Mouse (Mus musculus) right cerebral cortex, adult 2 months (tissue): ENCODE results near the gene Fbxw9.

Source experiments
- DNase-seq, 2 experiments: peaks; one replicate each; pipeline ENCODE4 v3.0.0; 2021 to 2022; ENCODE audit warnings: low spot score in 2 of 2

The Fbxw9 gene

DNA sequence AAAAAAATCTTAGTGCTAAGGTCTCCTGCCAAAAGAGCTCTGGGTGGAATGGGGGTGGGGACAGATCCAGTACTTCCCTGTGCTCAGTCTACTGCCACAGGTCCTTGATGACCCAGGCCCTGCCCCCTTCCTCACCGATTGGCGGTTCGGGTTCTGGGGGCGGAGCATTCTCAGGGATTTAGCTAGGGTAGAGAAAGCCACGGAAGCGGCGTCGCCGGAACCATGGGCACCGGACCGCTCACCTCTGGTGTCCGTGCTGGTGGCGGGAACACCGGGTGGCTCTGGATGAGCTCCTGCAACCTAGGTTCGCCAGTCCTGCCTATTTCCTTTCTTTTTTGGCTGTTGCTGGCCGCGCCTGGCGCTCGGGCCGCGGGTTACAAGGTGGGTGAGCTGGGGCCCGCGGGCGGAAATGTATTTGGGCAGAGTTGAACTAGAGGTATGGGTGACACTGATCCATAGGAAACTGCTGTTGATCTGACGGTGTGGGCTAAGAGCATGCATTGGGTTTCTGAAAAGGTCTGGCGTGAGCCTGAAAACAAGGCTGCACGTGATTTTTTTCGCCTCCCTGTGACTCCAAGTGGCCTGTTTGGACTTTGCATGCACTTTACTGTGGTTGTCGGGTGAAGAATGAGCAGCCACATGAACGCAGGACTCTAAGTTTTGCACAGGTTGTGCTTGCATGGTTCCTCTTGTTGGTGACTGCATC lies 23.4 kb downstream of the Fbxw9 start, which contains the start of gene Man2b1:
TSS of gene Man2b1 (plus strand) at position 163 of the 706 bp plus-strand sequence.
- peak; percentile 90 to 91 for DNase-seq

DNA sequence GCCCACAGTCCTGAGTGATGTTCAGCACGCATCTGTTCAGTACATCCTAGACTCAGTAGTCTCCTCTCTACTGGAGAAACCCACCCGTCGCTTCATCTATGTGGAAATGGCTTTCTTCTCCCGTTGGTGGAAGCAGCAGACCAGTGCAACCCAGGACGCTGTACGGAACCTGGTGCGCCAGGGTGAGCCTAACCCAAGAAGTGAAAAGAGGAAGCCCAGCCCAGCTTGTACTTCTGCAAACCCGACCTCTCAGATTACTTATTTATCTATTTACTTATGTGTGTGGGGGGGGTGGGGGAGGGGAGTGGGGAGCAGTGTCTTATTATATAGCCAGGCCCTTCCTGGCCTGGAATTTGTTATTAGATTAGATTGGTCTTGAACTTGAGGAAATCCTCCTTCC lies 24.8 kb downstream of the Fbxw9 start:
- DNase-seq, result no peak

DNA sequence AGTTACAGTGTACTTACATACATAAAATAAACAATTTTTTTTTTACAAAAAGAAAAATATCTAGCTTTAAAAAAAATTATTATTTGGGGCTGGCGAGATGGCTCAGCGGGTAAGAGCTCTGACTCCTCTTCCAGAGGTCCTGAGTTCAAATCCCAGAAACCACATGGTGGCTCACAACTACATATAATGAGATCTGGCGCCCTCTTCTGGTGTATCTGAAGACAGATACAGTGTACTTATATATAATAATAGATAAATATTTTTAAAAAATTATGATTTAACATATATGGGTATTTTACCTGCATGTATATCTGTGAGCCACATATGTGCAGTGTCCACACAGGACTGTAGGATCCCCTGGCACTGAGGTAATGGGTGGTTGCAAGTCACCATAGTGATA lies 26.4 kb downstream of the Fbxw9 start:
- no peak for DNase-seq

DNA sequence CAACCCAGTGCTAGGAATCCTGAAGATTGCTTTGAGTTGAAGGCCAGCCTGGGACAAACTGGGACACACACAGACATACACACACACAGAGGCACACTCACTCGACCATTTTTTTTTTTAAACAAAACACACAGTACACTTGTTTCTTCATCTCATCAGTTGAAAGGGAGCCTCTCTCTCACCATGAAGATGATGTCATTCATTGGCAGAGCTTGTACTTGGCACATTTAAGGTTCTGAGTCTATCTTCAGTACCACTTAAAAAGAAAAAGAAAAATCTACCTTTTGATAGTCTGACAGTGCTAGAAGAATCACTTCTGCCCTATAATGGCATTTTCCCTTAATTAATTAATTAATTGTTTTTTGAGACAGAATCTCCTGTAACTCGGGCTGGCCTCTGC lies 28.9 kb downstream of the Fbxw9 start:
- no peak for DNase-seq

DNA sequence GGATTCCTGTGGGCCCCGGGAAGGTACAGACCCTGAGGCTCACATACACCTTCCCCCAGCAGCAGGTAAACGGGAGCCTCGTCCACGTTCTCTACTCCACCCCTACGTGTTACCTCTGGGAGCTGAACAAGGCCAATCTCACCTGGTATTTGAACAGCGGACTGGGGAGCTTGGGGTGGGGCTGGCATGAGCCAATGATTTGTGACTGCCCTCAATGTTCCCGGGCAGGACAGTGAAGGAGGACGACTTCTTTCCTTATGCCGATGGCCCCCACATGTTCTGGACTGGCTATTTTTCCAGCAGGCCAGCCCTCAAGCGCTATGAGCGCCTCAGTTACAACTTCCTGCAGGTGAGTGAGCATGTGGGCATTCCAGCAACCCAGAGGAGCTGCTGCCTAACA lies 31.0 kb downstream of the Fbxw9 start:
- DNase-seq, result no peak

DNA sequence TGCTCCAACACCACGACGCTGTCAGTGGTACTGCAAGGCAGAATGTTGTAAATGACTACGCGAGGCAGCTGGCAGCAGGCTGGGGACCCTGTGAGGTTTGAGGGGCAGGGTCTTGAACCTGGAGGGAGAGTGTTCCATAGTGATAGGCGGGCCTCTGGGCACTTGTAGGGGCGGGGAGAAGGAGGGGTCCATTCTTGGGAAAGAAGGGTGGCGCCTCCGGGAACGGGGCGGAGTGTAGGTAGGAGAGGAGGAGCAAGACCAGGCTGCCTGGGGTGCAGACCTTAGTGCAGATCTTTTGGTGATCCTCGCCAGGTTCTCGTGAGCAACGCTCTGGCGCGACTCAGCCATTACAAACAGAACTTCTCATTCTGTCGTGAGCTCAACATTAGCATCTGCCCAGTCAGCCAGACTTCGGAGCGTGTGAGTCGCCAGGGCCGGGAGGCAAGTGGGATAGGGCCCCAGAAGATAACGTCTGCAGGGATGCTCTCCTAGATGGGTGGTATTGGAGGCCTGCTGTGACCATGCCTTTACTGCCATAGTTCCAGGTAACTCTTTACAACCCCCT lies 31.8 kb downstream of the Fbxw9 start:
- no peak for DNase-seq

DNA sequence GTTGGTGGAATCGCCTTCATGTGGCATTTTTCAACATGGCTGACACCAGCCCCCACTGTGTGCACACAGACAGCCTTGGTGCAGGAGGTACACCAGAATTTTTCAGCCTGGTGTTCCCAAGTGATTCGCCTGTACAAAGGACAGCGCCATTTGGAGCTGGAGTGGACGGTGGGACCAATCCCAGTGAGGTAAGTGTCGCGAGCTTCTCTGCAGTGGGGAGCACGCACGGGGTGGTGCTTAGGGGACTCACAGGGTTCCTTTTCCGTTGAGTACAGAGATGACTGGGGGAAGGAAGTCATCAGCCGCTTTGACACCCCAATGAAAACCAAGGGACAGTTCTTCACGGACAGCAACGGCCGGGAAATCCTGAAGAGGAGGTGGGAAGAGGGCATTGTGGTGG lies 35.2 kb downstream of the Fbxw9 start:
- DNase-seq, result no peak

DNA sequence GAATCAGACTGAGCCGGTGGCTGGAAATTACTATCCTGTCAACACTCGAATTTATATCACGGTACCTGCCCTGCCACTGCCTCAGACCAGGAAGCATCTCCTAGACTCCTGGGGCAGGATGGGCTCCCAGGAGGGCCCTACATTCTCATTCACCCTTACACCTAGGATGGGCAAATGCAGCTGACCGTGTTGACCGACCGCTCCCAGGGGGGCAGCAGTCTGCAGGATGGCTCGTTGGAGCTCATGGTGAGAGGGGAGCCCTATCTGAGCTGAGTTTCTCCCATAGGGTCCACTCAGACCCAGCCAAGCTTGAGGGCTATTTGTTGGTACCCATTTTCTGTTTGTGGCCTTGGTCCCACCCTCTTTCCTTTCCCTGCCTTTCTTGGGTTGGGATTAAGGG lies 35.7 kb downstream of the Fbxw9 start:
- no peak for DNase-seq

DNA sequence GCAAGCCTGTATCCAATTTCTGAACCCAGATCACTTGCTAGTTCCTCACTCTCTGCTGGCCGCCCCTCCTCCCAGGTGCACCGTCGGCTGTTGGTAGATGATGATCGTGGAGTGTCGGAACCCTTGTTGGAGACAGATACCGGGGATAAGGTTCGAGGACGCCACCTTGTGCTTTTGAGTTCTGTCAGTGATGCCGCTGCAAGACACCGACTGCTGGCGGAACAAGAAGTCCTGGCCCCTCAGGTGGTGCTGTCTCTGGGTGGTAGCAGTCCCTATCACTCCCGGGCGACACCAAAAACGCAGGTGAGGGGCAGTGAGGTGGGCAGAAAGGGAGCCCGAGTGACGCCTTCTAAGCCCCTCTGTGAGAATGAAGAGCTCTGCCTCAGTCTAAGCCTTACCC lies 36.3 kb downstream of the Fbxw9 start:
- no peak for DNase-seq

DNA sequence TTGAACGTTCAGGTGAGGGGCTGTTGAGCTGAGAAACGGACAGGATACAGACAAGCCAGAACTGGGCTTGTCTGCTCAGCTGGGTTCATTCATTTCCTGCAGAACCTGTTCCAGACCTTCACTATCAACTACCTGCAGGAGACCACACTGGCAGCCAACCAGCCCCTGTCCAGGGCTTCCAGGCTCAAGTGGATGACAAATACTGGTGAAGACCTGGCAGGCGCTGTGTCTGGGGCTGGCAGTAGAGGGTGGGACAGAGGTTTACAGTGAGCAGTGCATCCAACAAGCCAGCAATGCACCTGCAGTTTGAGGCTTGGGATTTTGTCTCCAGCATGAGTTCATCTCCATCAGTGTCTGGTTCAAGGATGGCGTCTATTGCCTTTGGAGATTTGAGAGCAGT lies 37.0 kb downstream of the Fbxw9 start:
- no peak for DNase-seq

DNA sequence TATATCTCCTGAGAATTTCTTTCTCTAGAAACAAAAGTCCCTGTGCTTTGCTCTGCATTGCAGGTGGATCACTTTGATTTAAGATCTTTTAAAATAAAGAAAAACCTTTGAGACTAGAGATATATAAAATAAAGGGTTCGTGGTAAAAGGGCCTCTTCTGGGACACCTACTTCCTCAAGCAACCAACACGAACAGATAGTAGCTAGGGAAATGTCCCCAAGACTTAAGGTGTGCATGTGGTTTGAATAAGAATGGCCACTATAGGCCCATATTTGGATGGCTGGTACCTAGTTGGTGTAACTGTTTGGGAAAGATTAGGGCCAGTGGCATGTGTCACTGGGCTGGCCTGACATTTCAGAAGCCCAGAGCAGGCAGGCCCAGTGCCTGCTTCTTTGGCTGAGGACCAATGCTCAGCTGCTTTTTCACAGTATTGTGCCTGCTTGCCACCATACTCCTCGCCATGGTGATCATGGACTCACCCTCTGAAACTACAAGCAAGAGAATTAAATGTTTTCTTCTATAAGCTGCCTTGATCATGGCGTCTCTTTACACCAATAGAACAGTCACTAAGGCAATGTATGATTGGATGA lies 40.3 kb downstream of the Fbxw9 start:
- no peak for DNase-seq

DNA sequence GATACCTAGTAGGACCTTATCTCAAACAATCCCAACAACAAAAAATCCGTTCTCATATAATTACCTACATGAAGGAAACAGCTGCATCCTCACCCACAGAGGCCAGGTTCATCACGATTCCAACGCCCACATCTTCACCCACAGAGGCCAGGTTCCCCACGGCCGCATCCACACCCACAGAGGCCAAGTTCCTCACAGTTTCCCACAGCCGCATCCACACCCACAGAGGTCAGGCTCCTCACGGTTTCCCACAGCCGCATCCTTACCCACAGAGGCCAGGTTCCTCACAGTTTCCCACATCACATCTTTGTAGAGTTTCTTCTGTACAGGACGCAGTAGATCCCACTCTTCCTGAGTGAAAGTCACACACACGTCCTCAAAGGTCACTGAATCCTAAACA lies 53.4 kb downstream of the Fbxw9 start:
- no peak for DNase-seq

DNA sequence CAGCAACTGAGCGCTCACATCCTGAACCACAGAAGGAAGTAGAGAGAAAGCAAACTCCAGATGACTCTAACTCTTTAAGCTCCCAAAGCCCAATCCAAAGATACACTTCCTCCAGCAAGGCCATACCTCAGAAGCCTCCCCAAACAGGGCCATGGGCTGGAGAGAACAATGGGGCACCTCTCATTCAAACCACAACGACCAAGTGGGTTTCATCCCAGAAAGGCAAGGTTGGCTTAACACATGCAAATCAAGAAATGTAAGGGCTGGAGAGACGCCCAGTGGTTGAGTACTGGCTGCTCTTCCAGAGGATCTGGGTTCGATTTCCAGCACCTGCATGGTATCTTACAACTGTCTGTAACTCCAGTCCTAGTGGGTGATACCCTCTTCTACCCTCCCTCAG lies 55.6 kb downstream of the Fbxw9 start:
- DNase-seq, result no peak
